Mouse (Mus musculus): ENCODE data around the gene Rnd3. TPM values are rescaled to one million over a fixed set of nuclear protein-coding genes. Genes with fewer than 3 reads are reported as not detected.

Rnd3 gene
- polyA plus RNA-seq, 1 experiment from 2014 or later: 31.5 TPM

DNA sequence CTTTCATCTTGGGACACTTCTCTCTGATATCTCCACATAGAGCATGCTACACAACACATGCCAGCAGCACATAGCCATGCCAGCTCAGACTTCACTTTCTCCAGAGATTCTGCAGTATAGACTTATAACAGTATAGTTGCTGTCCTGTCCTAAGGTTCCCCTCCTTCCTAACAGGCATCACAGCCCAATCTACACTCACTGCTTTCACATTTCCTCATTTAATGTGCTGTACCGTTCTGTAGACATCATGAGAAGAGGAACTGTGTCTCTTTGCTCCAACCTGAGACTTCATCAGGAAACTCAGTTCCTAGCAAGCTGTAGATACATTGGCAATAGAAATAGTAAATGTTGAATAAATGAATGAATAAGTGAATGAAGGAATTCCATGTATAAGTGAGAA, 49.7 kb downstream of the Rnd3 start:
- ATAC-seq (replicated peaks; ENCODE audit: extremely low read depth, insufficient read depth, low FRiP score): no peak
- Histone ChIP-seq H3K9me3 (replicated peaks; ENCODE audit: control insufficient read depth, low read length) (no peaks in the 10 kb centered on the region), H3K4me1 (ENCODE audit: control insufficient read depth, insufficient read depth, low read length) (no peaks in the 10 kb centered on the region; the same call in 1 of the 2 replicates), H3K27me3 (ENCODE audit: control insufficient read depth, insufficient read depth, low read length) (no peaks in the 10 kb centered on the region), H3K27ac (ENCODE audit: low read length) (no peak overlapping the region), H3K4me2 (ENCODE audit: low read depth, low read length) (no peak overlapping the region), H3K4me3 (ENCODE audit: low read length) (no peak overlapping the region), H3K9ac (ENCODE audit: low read length) (no peak overlapping the region), H3K36me3 (ENCODE audit: control insufficient read depth, insufficient read depth) (no peaks in the 10 kb centered on the region)
- 66% methylated on average over 1 of the region's 1 CpGs for WGBS

DNA sequence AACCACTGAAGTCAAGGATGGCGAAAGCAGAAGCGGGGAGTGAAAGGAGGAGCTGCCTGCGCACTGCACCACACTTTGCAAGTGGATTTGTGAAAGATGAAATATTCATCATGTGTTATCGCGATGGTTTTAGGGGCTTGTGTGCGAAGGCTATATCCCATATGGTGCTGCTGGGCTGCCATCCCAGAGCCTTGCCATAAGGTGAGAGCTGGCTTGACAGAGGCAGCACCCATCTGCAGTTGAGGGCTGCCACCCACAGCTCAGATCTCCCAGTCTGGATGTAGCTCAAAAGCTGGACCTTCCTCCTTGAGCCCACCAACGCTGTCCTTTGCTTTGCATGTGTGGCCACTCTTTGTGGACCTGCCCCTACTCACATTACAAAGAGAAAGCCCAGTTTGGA, 58.2 kb downstream of the Rnd3 start:
- ATAC-seq (replicated peaks; ENCODE audit: extremely low read depth, insufficient read depth, low FRiP score): no peak
- H3K4me2 ChIP-seq (ENCODE audit: low read depth, low read length): no peak overlapping the region
- H3K36me3 ChIP-seq (ENCODE audit: control insufficient read depth, insufficient read depth): no peaks in the 10 kb centered on the region
- H3K27me3 ChIP-seq (ENCODE audit: control insufficient read depth, insufficient read depth, low read length): no peaks in the 10 kb centered on the region
- no peaks in the 10 kb centered on the region for H3K9me3 ChIP-seq (replicated peaks; ENCODE audit: control insufficient read depth, low read length)
- H3K27ac ChIP-seq (ENCODE audit: low read length): no peak overlapping the region
- H3K4me3 ChIP-seq (ENCODE audit: low read length): no peak overlapping the region
- 86% methylated on average over 7 of the region's 7 CpGs for WGBS
- H3K9ac ChIP-seq (ENCODE audit: low read length): no peak overlapping the region
- no peaks in the 10 kb centered on the region for H3K4me1 ChIP-seq (ENCODE audit: control insufficient read depth, insufficient read depth, low read length)

GRCm38 (mm10) chr2:51090049-51090448, 58.9 kb downstream of the Rnd3 start:
- 51% methylated on average over 8 of the region's 8 CpGs for WGBS
- H3K9me3 ChIP-seq (replicated peaks; ENCODE audit: control insufficient read depth, low read length): no peaks in the 10 kb centered on the region
- H3K27ac ChIP-seq (ENCODE audit: low read length): no peak overlapping the region
- no peaks in the 10 kb centered on the region for H3K36me3 ChIP-seq (ENCODE audit: control insufficient read depth, insufficient read depth)
- H3K9ac ChIP-seq (ENCODE audit: low read length): no peak overlapping the region
- no peaks in the 10 kb centered on the region for H3K4me1 ChIP-seq (ENCODE audit: control insufficient read depth, insufficient read depth, low read length)
- no peak for ATAC-seq (replicated peaks; ENCODE audit: extremely low read depth, insufficient read depth, low FRiP score)
- no peak overlapping the region for H3K4me2 ChIP-seq (ENCODE audit: low read depth, low read length)
- H3K4me3 ChIP-seq (ENCODE audit: low read length): no peak overlapping the region
- no peaks in the 10 kb centered on the region for H3K27me3 ChIP-seq (ENCODE audit: control insufficient read depth, insufficient read depth, low read length)

- H3K9ac ChIP-seq (ENCODE audit: low read length): no peak overlapping the region
- no peaks in the 10 kb centered on the region for H3K4me1 ChIP-seq (ENCODE audit: control insufficient read depth, insufficient read depth, low read length)
- H3K36me3 ChIP-seq (ENCODE audit: control insufficient read depth, insufficient read depth): no peaks in the 10 kb centered on the region
- ATAC-seq (replicated peaks; ENCODE audit: extremely low read depth, insufficient read depth, low FRiP score): no peak
- no peaks in the 10 kb centered on the region for H3K9me3 ChIP-seq (replicated peaks; ENCODE audit: control insufficient read depth, low read length)
- H3K4me2 ChIP-seq (ENCODE audit: low read depth, low read length): no peak overlapping the region
- no peak overlapping the region for H3K27ac ChIP-seq (ENCODE audit: low read length)
- no peaks in the 10 kb centered on the region for H3K27me3 ChIP-seq (ENCODE audit: control insufficient read depth, insufficient read depth, low read length)
- WGBS: 76% methylated on average over 11 of the region's 11 CpGs
- no peak overlapping the region for H3K4me3 ChIP-seq (ENCODE audit: low read length)
These were observed 59.9 kb downstream of the Rnd3 start for GRCm38 (mm10) chr2:51088843-51089573.

GRCm38 (mm10) chr2:51088123-51088453, 60.8 kb downstream of the Rnd3 start:
- H3K4me3 ChIP-seq (ENCODE audit: low read length): no peak overlapping the region
- H3K9me3 ChIP-seq (replicated peaks; ENCODE audit: control insufficient read depth, low read length): no peaks in the 10 kb centered on the region
- no peaks in the 10 kb centered on the region for H3K4me1 ChIP-seq (ENCODE audit: control insufficient read depth, insufficient read depth, low read length)
- H3K27me3 ChIP-seq (ENCODE audit: control insufficient read depth, insufficient read depth, low read length): no peaks in the 10 kb centered on the region
- no peak overlapping the region for H3K9ac ChIP-seq (ENCODE audit: low read length)
- no peak overlapping the region for H3K27ac ChIP-seq (ENCODE audit: low read length)
- WGBS: 91% methylated on average over 3 of the region's 3 CpGs
- no peak overlapping the region for H3K4me2 ChIP-seq (ENCODE audit: low read depth, low read length)
- H3K36me3 ChIP-seq (ENCODE audit: control insufficient read depth, insufficient read depth): no peaks in the 10 kb centered on the region
- no peak for ATAC-seq (replicated peaks; ENCODE audit: extremely low read depth, insufficient read depth, low FRiP score)

GRCm38 (mm10) chr2:51087307-51088122, 61.4 kb downstream of the Rnd3 start:
- 74% methylated on average over 12 of the region's 12 CpGs for WGBS
- H3K4me1 ChIP-seq (ENCODE audit: control insufficient read depth, insufficient read depth, low read length): no peaks in the 10 kb centered on the region
- no peak overlapping the region for H3K27ac ChIP-seq (ENCODE audit: low read length)
- no peak overlapping the region for H3K4me3 ChIP-seq (ENCODE audit: low read length)
- no peaks in the 10 kb centered on the region for H3K36me3 ChIP-seq (ENCODE audit: control insufficient read depth, insufficient read depth)
- H3K9me3 ChIP-seq (replicated peaks; ENCODE audit: control insufficient read depth, low read length): no peaks in the 10 kb centered on the region
- no peak overlapping the region for H3K4me2 ChIP-seq (ENCODE audit: low read depth, low read length)
- H3K27me3 ChIP-seq (ENCODE audit: control insufficient read depth, insufficient read depth, low read length): no peaks in the 10 kb centered on the region
- ATAC-seq (replicated peaks; ENCODE audit: extremely low read depth, insufficient read depth, low FRiP score): no peak
- no peak overlapping the region for H3K9ac ChIP-seq (ENCODE audit: low read length)

- WGBS: 89% methylated on average over 11 of the region's 11 CpGs
- H3K36me3 ChIP-seq (ENCODE audit: control insufficient read depth, insufficient read depth): no peaks in the 10 kb centered on the region
- no peak overlapping the region for H3K27ac ChIP-seq (ENCODE audit: low read length)
- H3K4me2 ChIP-seq (ENCODE audit: low read depth, low read length): no peak overlapping the region
- no peak for ATAC-seq (replicated peaks; ENCODE audit: extremely low read depth, insufficient read depth, low FRiP score)
- H3K27me3 ChIP-seq (ENCODE audit: control insufficient read depth, insufficient read depth, low read length): no peaks in the 10 kb centered on the region
- no peak overlapping the region for H3K9ac ChIP-seq (ENCODE audit: low read length)
- H3K4me1 ChIP-seq (ENCODE audit: control insufficient read depth, insufficient read depth, low read length): no peaks in the 10 kb centered on the region
- no peak overlapping the region for H3K4me3 ChIP-seq (ENCODE audit: low read length)
- H3K9me3 ChIP-seq (replicated peaks; ENCODE audit: control insufficient read depth, low read length): no peaks in the 10 kb centered on the region
These were observed 63.8 kb downstream of the Rnd3 start for GRCm38 (mm10) chr2:51085155-51085554.

DNA sequence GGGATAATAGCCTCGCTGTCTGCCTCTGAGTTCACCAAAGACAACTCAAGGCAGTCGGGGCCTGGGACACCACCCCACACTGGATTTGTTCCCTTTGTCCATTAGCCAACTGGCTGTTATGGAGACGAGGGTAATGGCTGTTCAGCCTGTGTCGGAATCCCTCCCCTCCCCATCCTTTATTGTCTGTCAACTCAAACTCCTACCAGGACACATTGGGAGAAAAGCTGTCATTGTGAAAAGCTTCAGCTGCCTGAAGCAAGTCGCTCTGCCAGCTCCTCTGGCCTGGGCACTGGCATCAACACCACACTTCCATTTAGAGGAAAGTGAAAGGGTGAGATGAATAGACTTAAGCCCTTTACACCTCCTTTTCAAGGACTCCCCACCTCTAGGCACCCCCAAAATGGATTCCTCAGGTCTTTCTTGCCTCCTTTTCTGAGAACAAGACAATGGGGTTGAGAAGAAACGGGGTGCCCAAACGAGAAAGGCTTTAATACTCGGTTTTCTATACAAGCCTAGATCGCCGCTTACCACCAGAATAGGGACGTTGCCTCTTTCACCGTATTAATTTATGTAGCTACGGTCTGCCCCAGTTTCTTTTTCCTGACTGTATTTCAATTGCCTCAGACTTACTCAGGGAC, 66.1 kb downstream of the Rnd3 start:
- no peaks in the 10 kb centered on the region for H3K4me1 ChIP-seq (ENCODE audit: control insufficient read depth, insufficient read depth, low read length)
- H3K9me3 ChIP-seq (replicated peaks; ENCODE audit: control insufficient read depth, low read length): no peaks in the 10 kb centered on the region
- H3K36me3 ChIP-seq (ENCODE audit: control insufficient read depth, insufficient read depth): no peaks in the 10 kb centered on the region
- no peaks in the 10 kb centered on the region for H3K27me3 ChIP-seq (ENCODE audit: control insufficient read depth, insufficient read depth, low read length)
- H3K4me3 ChIP-seq (ENCODE audit: low read length): no peak overlapping the region
- no peak for ATAC-seq (replicated peaks; ENCODE audit: extremely low read depth, insufficient read depth, low FRiP score)
- WGBS: 84% methylated on average over 13 of the region's 13 CpGs
- H3K27ac ChIP-seq (ENCODE audit: low read length): no peak overlapping the region
- no peak overlapping the region for H3K4me2 ChIP-seq (ENCODE audit: low read depth, low read length)
- no peak overlapping the region for H3K9ac ChIP-seq (ENCODE audit: low read length)

All from heart, embryonic 16.5 days (tissue).